Mouse (Mus musculus) G1E (cell line): ENCODE measurements around the gene Nmnat1. TPM values are rescaled to one million over a fixed set of nuclear protein-coding genes. Genes with fewer than 3 reads are reported as not detected.

Source experiments
- ATAC-seq: 2 replicates; pipeline ENCODE4 v1.8.0; 2016; ENCODE audit warnings: mild to moderate bottlenecking; ENCODE audit not compliant: insufficient number of reproducible peaks, poor library complexity, low FRiP score, severe bottlenecking; ENCODE audit errors: extremely low read depth
- DNase-seq: peaks from one replicate; pipeline ENCODE4 v3.0.0; 2012; ENCODE audit warnings: low spot score
- H3K27me3 ChIP-seq: 2 replicates; pipeline ENCODE4 v1.6.1; 2012; ENCODE audit warnings: mild to moderate bottlenecking, low read length, inconsistent platforms; ENCODE audit not compliant: insufficient read depth
- H3K36me3 ChIP-seq: replicated peaks from 2 replicates; pipeline ENCODE3; 2012; ENCODE audit warnings: mild to moderate bottlenecking, inconsistent platforms
- H3K4me1 ChIP-seq: 2 replicates; pipeline ENCODE4 v1.6.1; 2012; ENCODE audit warnings: low read depth, low read length, inconsistent platforms, mixed read lengths; ENCODE audit not compliant: insufficient read depth
- H3K4me3 ChIP-seq: 2 replicates; pipeline ENCODE4 v1.5.1; 2012; ENCODE audit warnings: low read depth, mild to moderate bottlenecking, inconsistent platforms, low read length, moderate library complexity, mixed read lengths
- H3K9me3 ChIP-seq: replicated peaks from 2 replicates; pipeline ENCODE4 v1.6.1; 2012; ENCODE audit warnings: inconsistent platforms
- CTCF ChIP-seq: IDR thresholded peaks from 2 replicates; pipeline ENCODE4 v1.5.1; 2012; ENCODE audit warnings: low read depth, low read length, inconsistent platforms, mixed read lengths
- GATA1 ChIP-seq: IDR thresholded peaks from 2 replicates; pipeline ENCODE4 v1.6.1; 2012; ENCODE audit warnings: borderline replicate concordance, low read length, inconsistent platforms, mixed read lengths
- GATA2 ChIP-seq: IDR thresholded peaks from 2 replicates; pipeline ENCODE4 v1.6.1; 2012; ENCODE audit warnings: low read depth, low read length, inconsistent platforms, borderline replicate concordance
- POLR2AphosphoS5 ChIP-seq: IDR thresholded peaks from 2 replicates; pipeline ENCODE4 v1.6.1; 2012; ENCODE audit warnings: low read depth, low read length, inconsistent platforms; ENCODE audit not compliant: insufficient replicate concordance
- TAL1 ChIP-seq: conservative IDR thresholded peaks from 2 replicates; pipeline ENCODE4 v1.6.1; 2012; ENCODE audit warnings: low read depth, low read length, inconsistent platforms, mixed read lengths
- polyA plus RNA-seq: library from polyadenylated mRNA; stranded (reverse); fragments of >175 nt; gene quantifications from 2 replicates; pipeline ENCODE4 v1.2.3, GENCODE M21; 2012
- total RNA-seq, 2 experiments: library from RNA; stranded (forward) in 1 of 2; stranded (reverse) in 1 of 2; fragments of 200-1000 nt in 1 of 2; fragments of >200 nt in 1 of 2; fragmentation: Nextera tagmentation in 1 of 2; gene quantifications; 2 replicates each; pipeline ENCODE4 v1.2.3; 2014 to 2017

Gene Nmnat1
- total RNA-seq (2014; fragmentation: Nextera tagmentation) (6.3 and 10.8 TPM in 2 replicates), total RNA-seq (2017) (8.5 and 10.5 TPM in 2 replicates), polyA plus RNA-seq (1.3 and 2.0 TPM in 2 replicates)

DNA sequence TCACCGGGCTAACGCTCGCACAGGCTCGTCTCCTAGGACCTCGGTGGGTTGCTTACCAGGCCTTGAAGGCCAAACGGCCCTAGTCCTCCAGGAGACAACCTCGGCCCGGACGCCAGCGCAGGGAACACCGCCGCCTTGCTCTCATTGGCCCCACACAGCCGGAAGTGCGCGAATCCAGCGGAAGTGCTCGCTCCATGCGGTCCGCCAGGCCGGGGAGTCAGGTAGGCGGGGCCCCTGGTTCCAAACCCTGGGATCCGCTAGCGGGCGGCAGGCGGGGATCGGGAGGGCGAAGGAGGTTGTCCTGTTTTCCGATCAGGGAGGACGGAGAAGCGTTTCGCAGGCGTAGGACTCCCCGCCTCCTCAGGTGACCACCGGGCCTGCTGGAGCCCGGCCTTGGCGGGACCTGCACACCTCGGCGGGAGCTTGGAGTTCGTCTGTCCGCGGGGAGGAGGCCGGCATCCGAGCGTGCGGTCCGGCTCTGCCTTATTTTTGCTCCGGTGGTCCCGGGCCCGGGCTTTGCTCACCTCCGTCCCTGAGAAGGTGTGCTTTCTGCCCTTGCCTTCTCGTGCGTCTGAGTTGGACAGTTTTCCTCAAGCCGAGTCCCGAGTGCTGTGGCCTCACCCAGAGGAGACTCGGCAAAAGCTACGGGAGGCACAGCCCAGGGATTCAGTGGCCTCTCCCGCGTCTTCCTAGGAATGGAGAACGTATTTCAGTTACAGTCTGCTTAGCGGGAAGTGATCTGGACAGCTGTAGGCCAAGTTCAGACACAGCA lies at the start of gene Nmnat1, which contains the start of gene Lzic:
Gene Nmnat1, minus strand, starts transcription at position 150 of the 772 bp plus-strand sequence.
Gene Lzic, plus strand, starts transcription at position 177 of the 772 bp plus-strand sequence.
- peaks cover 42% of the 10 kb centered on the region for H3K36me3 ChIP-seq
- peak; percentile 77 for DNase-seq
- TF ChIP-seq TAL1: no peak
- H3K4me3 ChIP-seq: peak within 1 kb of the TSS; percentile 84
- peak; percentile 90 for ATAC-seq
- H3K27me3 ChIP-seq: no peaks in the 10 kb centered on the region
- H3K9me3 ChIP-seq: no peaks in the 10 kb centered on the region
- peaks cover 6% of the 10 kb centered on the region for H3K4me1 ChIP-seq

DNA sequence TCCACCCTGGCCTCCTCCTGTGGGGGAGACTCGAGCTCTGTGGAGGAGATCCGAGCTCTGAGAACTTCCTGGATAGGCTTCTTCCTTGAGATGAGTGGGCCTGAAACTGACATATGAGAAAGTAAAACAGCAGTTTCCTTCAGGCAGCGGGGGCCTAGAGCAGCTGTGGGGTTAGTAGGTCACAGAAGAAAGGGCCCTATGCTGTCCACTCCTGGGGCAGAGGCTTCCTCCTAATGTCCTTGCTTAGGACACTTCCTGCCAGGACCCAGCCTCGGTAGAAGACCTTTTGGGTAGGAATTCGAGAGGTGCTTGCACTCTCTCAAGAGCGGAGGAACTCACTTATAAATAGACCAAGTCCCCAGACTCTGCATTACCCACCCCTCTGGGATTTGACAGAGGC lies 44.7 kb upstream of the Nmnat1 start:
- no peak for ATAC-seq
- TF ChIP-seq GATA1 (no peak), CTCF (no peak), POLR2AphosphoS5 (no peak), TAL1 (no peak)
- DNase-seq: no peak

GRCm38 (mm10) chr4:149527621-149528354 lies 42.8 kb upstream of the Nmnat1 start:
- Histone ChIP-seq H3K27me3 (peaks cover 16% of the 10 kb centered on the region), H3K4me3 (no peak overlapping the region), H3K9me3 (no peaks in the 10 kb centered on the region), H3K4me1 (no peaks in the 10 kb centered on the region), H3K36me3 (no peaks in the 10 kb centered on the region)
- no peak for ATAC-seq
- TF ChIP-seq GATA1 (no peak), GATA2 (no peak), POLR2AphosphoS5 (no peak), TAL1 (no peak), CTCF (no peak)
- no peak for DNase-seq

More for the DNA sequence above, 44.7 kb upstream of the Nmnat1 start:
- Histone ChIP-seq H3K9me3 (no peaks in the 10 kb centered on the region), H3K4me1 (no peaks in the 10 kb centered on the region), H3K36me3 (no peaks in the 10 kb centered on the region), H3K4me3 (no peak overlapping the region), H3K27me3 (peaks cover 12% of the 10 kb centered on the region)

- H3K27me3 ChIP-seq: peaks cover 22% of the 10 kb centered on the region
- no peak overlapping the region for H3K4me3 ChIP-seq
- H3K9me3 ChIP-seq: no peaks in the 10 kb centered on the region
- no peak for ATAC-seq
- TF ChIP-seq POLR2AphosphoS5 (no peak), GATA2 (no peak), TAL1 (no peak), GATA1 (no peak), CTCF (no peak)
- H3K36me3 ChIP-seq: no peaks in the 10 kb centered on the region
- DNase-seq: no peak
- H3K4me1 ChIP-seq: no peaks in the 10 kb centered on the region
Measured at GRCm38 (mm10) chr4:149526330-149526729, 41.3 kb upstream of the Nmnat1 start.

GRCm38 (mm10) chr4:149525811-149526210 lies 40.8 kb upstream of the Nmnat1 start:
- no peak for ATAC-seq
- Histone ChIP-seq H3K9me3 (no peaks in the 10 kb centered on the region), H3K4me1 (no peaks in the 10 kb centered on the region)

GRCm38 (mm10) chr4:149525170-149525569 lies 40.2 kb upstream of the Nmnat1 start:
- Histone ChIP-seq H3K4me3 (no peak overlapping the region), H3K9me3 (no peaks in the 10 kb centered on the region), H3K36me3 (no peaks in the 10 kb centered on the region), H3K4me1 (no peaks in the 10 kb centered on the region), H3K27me3 (peaks cover 30% of the 10 kb centered on the region)
- DNase-seq (no peak), ATAC-seq (no peak)
- TF ChIP-seq GATA1 (no peak), GATA2 (no peak)

More at GRCm38 (mm10) chr4:149525811-149526210, 40.8 kb upstream of the Nmnat1 start:
- H3K4me3 ChIP-seq: no peak overlapping the region
- no peak for DNase-seq
- H3K36me3 ChIP-seq: no peaks in the 10 kb centered on the region
- peaks cover 27% of the 10 kb centered on the region for H3K27me3 ChIP-seq
- TF ChIP-seq GATA1 (no peak), POLR2AphosphoS5 (no peak), CTCF (no peak), TAL1 (no peak), GATA2 (no peak)
